Mouse (Mus musculus) adrenal gland, postnatal 4 days (tissue): Measurements from ENCODE around the gene Asic4. TPM values are rescaled to one million over a fixed set of nuclear protein-coding genes. Genes with fewer than 3 reads are reported as not detected.
A peak's percentile ranks its signal among the peaks of the same experiment; 100 is the strongest.

Source experiments
- DNase-seq, 2 experiments: peaks; one replicate each; pipeline ENCODE4 v3.0.0; 2021 to 2022; ENCODE audit warnings: low spot score in 2 of 2, mixed read lengths in 2 of 2
- long read RNA-seq, 2 experiments: library from polyadenylated mRNA; stranded (forward); transcript quantifications; one replicate each; pipeline ENCODE4 v2.0.0; 2021
- total RNA-seq, 2 experiments: library from RNA; stranded (reverse); gene quantifications; 2 replicates each; pipeline ENCODE4 v1.2.3; 2021

Asic4 gene
- 10 to 100 TPM; 10.4 to 11.9 TPM for total RNA-seq
- long read RNA-seq, experiment 1, partial matches to known transcripts: 0 of 2 reads
- long read RNA-seq, experiment 1, other reads (novel, unspliced or antisense): 2 of 2 reads
- long read RNA-seq, experiment 2, transcript Asic4-201 (10 exons, 2,464 nt): major isoform, 8 of 16 reads
- long read RNA-seq, experiment 2, partial matches to known transcripts: 0 of 16 reads
- long read RNA-seq, experiment 2, other reads (novel, unspliced or antisense): 8 of 16 reads

GRCm38 (mm10) chr1:75450314-75451005 lies at the start of gene Asic4:
Gene Asic4, plus strand, starts transcription at chr1:75450436.
- no peak for DNase-seq

- no peak for DNase-seq
Observed at GRCm38 (mm10) chr1:75400493-75401115, 49.6 kb upstream of the Asic4 start.

- no peak for DNase-seq
Observed at GRCm38 (mm10) chr1:75405547-75405946, 44.7 kb upstream of the Asic4 start.

- DNase-seq: no peak
Observed at GRCm38 (mm10) chr1:75406173-75406572, 44.1 kb upstream of the Asic4 start.

DNA sequence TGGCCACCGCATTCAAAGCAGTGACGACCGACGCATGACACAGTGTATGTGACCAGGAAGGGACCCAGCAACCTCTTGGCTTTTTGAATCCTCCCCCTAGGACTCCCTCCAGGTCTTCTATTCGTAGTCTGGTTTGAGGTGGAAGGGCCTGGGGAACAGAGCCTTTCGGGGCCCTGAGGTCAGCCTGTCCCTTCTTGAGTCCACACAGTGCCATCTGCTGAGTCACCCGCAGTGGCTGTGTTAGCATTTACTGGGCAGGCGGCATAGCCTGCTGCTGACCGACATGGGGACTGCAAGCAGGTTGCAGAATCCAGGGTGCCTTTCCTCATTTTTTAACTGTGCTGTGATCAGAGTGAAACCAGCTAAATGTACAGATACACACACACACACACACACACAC lies 43.2 kb upstream of the Asic4 start:
- no peak for DNase-seq

GRCm38 (mm10) chr1:75408210-75408609 lies 42.0 kb upstream of the Asic4 start:
- no peak for DNase-seq

DNA sequence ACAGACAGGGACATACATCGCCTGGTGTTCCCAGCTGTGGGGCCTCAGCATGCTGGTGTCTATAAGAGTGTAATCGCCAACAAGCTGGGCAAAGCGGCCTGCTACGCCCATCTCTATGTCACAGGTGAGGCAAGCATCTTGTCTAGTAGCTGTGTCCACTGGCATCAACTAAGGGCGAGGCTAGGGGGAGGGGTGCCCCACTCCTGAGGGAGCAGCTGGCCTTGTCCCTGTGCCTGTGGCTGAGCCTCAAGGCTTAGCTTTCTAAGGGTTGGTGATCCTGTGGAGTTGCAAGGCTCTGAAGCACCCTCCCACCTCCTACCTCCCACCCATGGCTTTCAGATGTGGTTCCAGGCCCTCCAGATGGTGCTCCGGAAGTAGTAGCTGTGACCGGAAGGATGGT lies 40.3 kb upstream of the Asic4 start:
- DNase-seq: no peak

DNA sequence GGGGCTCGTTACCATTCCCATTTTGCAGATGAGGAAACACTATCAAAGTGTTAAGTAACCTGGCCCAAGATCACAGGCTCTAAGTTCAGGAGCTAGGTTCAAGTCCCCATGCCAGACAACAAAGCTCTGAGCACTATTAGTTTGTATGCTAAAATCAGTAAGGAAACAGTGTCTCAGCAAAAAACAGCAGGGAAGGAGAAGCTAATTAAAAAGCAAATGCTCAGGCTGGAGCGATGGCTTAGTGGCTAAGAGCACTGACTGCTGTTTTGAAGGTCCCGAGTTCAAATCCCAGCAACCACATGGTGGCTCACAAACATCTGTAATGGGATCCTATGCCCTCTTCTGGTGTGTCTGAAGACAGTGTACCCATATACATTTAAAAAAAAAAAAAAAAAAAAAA lies 38.0 kb upstream of the Asic4 start:
- DNase-seq: no peak

DNA sequence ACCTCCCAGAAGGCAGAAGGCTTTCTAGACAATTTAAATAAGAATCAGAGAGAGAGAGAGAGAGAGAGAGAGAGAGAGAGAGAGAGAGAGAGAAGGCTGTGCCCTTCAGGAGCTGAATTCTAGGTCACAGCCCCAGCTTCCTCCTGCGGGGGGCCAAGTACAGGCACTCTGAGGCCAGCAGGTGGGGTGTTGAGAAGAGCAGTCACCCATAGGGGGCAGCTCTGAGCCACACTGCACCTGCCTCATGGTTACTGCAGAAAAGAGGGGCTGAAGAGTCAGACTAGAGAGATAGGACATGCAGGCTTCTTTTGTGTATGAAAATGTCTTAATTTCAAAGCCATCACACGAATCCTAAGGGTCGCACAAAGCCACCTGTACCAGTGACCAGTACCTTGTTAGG lies 36.5 kb upstream of the Asic4 start:
- DNase-seq: no peak

- DNase-seq: no peak
Observed at GRCm38 (mm10) chr1:75421794-75422193, 28.4 kb upstream of the Asic4 start.

DNA sequence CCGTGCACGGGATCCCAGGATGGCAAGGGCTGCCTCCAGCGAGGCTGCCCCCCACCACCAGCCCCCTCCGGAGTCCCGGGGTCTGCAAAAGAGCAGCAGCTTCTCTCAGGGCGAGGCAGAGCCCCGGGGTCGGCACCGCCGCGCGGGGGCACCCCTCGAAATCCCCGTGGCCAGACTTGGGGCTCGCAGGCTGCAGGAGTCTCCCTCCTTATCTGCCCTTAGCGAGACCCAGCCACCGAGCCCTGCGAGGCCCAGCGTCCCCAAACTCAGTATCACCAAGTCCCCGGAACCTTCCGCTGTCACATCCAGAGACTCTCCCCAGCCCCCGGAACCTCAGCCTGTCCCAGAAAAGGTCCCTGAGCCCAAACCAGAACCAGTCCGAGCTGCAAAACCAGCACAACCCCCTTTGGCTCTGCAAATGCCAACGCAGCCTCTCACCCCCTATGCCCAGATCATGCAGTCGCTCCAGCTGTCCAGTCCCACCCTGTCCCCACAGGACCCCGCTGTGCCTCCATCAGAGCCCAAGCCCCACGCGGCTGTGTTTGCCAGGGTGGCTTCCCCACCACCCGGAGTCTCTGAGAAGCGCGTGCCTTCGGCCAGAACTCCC lies 27.9 kb upstream of the Asic4 start:
- DNase-seq: no peak

DNA sequence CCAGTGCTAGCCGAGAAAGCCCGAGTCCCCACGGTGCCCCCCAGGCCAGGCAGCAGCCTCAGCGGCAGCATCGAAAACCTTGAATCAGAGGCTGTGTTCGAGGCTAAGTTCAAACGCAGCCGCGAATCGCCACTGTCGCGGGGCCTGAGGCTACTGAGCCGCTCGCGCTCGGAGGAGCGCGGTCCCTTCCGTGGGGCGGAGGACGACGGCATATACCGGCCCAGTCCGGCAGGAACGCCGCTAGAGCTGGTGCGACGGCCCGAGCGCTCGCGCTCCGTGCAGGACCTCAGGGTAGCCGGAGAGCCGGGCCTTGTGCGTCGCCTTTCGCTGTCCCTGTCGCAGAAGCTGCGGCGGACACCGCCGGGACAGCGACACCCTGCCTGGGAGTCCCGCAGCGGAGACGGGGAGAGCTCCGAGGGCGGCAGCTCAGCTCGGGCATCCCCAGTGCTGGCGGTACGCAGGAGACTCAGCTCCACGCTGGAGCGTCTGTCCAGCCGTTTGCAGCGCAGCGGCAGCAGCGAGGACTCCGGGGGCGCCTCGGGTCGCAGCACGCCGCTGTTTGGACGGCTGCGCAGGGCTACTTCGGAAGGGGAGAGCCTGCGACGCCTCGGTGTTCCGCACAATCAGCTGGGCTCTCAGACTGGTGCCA lies 27.3 kb upstream of the Asic4 start:
- no peak for DNase-seq

DNA sequence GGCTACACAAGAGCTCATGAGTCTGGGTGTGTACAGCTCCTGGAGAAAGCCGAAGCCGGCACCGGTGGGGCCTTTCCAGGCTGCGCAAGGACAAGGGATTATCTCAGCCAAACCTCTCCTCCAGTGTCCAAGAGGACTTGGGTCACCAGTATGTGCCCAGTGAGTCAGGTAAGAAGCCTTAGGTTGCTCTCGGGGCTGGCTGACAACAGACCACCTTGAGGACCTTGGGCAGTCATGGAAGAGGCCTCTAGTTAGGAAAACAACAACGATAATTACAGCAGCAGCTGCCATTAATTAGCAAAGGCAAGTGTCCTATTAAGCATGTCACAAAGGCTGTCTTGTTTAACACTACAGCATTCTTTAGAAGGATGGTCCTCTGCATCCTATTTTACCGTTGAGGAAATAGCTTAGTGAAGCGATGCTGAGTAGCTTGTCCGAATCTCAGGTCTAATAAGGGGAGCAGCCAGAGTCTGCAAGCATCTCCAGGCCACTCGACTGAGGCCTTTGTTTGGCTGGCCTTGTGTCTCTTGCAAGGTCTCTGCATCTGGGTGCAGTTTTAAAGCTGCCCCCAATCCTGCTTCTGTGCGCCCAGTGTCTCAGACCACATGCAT lies 26.4 kb upstream of the Asic4 start:
- DNase-seq: no peak

DNA sequence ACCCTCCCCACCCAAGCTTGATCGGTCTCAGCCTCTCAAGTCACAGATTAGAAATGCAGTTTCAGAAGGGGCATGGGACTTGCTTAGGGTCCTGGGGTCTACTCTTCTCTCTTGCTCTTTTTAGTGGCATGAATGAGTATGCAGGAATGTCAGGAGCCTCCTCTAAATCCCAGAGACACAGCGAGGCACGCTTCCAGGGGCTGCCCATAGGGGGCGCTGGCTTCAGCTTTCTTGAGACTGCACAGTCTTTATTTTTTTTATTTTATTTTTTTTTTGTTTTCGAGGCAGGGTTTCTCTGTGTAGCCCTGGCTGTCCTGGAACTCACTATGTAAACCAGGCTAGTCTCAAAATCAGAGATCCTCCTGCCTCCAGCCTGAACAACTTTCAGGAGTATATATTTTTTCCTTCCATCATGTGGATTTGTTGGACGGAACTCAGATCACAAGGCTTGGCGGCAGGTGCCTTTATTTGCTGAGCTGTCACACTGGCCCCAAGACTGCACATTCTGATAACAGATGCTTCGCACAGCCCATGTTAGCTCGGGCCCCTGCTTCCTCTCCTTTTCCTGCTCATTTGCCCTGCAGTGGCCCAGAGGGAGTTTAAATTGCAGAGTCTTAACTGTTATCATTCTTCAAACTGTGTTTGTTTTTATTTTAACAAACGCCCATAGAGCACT lies 24.3 kb upstream of the Asic4 start:
- no peak for DNase-seq

- peak in 1 of 2 experiments; percentile 48 for DNase-seq
Observed at GRCm38 (mm10) chr1:75435475-75436328, 14.5 kb upstream of the Asic4 start, which contains the start of gene Gmppa. Gene Gmppa, plus strand, starts transcription at chr1:75435930.

DNA sequence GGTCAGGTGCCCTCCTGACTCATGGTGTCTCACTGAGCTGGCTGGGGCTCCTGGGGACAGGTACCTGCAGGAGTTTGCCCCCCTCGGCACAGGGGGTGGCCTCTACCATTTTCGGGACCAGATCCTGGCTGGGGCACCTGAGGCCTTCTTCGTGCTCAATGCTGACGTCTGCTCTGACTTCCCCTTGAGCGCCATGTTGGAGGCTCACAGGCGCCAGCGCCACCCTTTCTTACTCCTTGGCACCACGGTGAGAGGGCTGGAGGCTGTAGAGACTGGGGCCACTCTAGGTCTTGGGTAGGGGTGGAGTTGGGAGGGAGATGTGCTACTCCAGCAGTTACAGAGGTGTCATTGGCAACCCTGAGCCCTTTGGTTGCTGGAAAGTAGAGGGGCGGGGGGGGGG lies 11.5 kb upstream of the Asic4 start:
- no peak for DNase-seq

GRCm38 (mm10) chr1:75440661-75441060 lies 9.6 kb upstream of the Asic4 start:
- DNase-seq: no peak

DNA sequence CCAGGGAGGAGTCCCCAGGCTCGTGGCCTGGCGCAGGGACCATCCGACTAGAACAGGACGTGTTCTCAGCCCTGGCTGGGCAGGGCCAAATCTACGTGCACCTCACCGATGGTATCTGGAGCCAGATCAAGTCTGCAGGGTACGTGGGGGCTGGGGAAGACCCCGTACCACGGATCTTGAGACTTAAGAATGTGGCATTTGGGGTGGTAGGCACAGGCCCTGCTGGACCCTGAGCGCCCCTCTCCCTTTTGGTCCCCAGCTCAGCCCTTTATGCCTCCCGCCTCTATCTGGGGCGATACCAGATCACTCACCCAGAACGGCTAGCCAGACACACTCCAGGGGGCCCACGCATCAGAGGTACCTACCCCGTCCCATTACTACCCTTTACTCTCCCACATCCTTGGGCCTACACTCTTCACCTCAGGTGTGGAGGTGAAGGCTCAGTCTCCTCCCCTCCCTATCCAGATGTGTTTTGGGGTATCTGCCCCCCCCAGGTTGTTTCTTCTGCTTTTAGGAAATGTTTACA lies 8.7 kb upstream of the Asic4 start:
- no peak for DNase-seq

DNA sequence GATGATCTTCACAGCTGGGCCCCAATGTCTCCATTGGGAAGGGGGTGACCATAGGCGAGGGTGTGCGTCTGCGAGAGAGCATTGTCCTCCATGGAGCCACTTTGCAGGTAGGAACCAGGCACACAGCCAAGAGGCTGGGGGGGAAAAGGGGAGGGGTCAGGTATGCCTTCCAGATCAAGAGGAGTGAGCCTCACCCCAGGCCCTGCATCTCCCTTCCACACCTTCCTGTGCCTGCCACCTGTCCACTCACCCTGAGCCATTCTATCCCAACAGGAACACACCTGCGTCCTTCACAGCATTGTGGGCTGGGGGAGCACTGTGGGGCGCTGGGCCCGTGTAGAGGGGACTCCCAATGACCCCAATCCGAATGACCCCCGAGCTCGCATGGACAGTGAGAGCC lies 8.1 kb upstream of the Asic4 start:
- no peak for DNase-seq
